Mouse (Mus musculus): ENCODE data around the gene 1110059G10Rik. TPM values are rescaled to one million over a fixed set of nuclear protein-coding genes. Genes with fewer than 3 reads are reported as not detected.

1110059G10Rik gene
- 28.9 and 31.6 TPM in 2 replicates for polyA plus RNA-seq (2015; fragmentation: Nextera tagmentation; extraction: Ambion mirVana)

GRCm38 (mm10) chr9:122950643-122951475, at the start of gene 1110059G10Rik, which contains the start of gene Kif15:
Gene 1110059G10Rik (minus strand): TSS chr9:122951000.
Gene Kif15 (plus strand): TSS chr9:122951046.
- Histone ChIP-seq H3K9ac (peak within 1 kb of the TSS; percentile 58), H3K4me2 (peak within 1 kb of the TSS; percentile 72), H3K27me3 (no peaks in the 10 kb centered on the region), H3K36me3 (peaks cover 12% of the 10 kb centered on the region; the same call in 1 of the 2 replicates), H3K9me3 (no peaks in the 10 kb centered on the region), H3K4me1 (peaks cover 22% of the 10 kb centered on the region), H3K4me3 (peak within 1 kb of the TSS; percentile 55), H3K27ac (peak within 1 kb of the TSS; percentile 58)
- WGBS: under 1% methylated on average over 64 of the region's 64 CpGs
- ATAC-seq (ENCODE audit: borderline replicate concordance, extremely low read depth, low FRiP score, low TSS enrichment): peak; percentile 94

DNA sequence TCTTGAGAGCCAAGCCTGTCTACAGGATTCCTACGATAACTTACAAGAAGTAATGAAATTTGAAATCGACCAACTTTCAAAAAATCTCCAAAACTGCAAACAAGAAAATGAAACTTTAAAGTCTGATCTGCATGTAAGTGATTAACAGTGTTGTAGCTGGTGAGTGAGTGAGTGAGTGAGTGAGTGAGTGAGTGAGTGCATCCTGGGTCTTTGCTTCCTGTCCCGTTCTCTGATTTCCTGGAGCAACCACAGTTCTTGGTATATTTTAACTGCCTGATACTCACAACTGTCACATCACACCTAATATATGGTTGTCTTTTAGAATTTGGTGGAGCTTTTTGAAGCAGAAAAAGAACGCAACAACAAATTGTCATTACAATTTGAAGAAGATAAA, 48.4 kb upstream of the 1110059G10Rik start:
- WGBS: 95% methylated on average over 4 of the region's 4 CpGs
- Histone ChIP-seq H3K4me3 (no peak overlapping the region), H3K4me2 (no peak overlapping the region), H3K27me3 (no peaks in the 10 kb centered on the region), H3K4me1 (no peaks in the 10 kb centered on the region), H3K9me3 (no peaks in the 10 kb centered on the region), H3K36me3 (peaks cover 81% of the 10 kb centered on the region), H3K9ac (no peak overlapping the region), H3K27ac (no peak overlapping the region)
- no peak for ATAC-seq (ENCODE audit: borderline replicate concordance, extremely low read depth, low FRiP score, low TSS enrichment)

GRCm38 (mm10) chr9:122998406-122999192, 47.8 kb upstream of the 1110059G10Rik start:
- no peak overlapping the region for H3K27ac ChIP-seq
- no peaks in the 10 kb centered on the region for H3K9me3 ChIP-seq
- no peaks in the 10 kb centered on the region for H3K4me1 ChIP-seq
- H3K27me3 ChIP-seq: no peaks in the 10 kb centered on the region
- H3K36me3 ChIP-seq: peaks cover 80% of the 10 kb centered on the region
- no peak overlapping the region for H3K4me2 ChIP-seq
- no peak for ATAC-seq (ENCODE audit: borderline replicate concordance, extremely low read depth, low FRiP score, low TSS enrichment)
- 89% methylated on average over 10 of the region's 10 CpGs for WGBS
- H3K9ac ChIP-seq: no peak overlapping the region
- no peak overlapping the region for H3K4me3 ChIP-seq

GRCm38 (mm10) chr9:122928915-122929314, 21.9 kb downstream of the 1110059G10Rik start:
- H3K9ac ChIP-seq: no peak overlapping the region
- peaks cover under 1% of the 10 kb centered on the region for H3K4me1 ChIP-seq
- H3K9me3 ChIP-seq: no peaks in the 10 kb centered on the region
- no peaks in the 10 kb centered on the region for H3K27me3 ChIP-seq
- no peak for ATAC-seq (ENCODE audit: borderline replicate concordance, extremely low read depth, low FRiP score, low TSS enrichment)
- H3K27ac ChIP-seq: no peak overlapping the region
- no peak overlapping the region for H3K4me2 ChIP-seq
- no peak overlapping the region for H3K4me3 ChIP-seq
- WGBS: 93% methylated on average over 3 of the region's 3 CpGs
- H3K36me3 ChIP-seq: peaks cover 77% of the 10 kb centered on the region

- Histone ChIP-seq H3K9ac (peak within 1 kb of the TSS; percentile 94), H3K9me3 (no peaks in the 10 kb centered on the region), H3K36me3 (peaks cover 33% of the 10 kb centered on the region), H3K27ac (peak within 1 kb of the TSS; percentile 79), H3K4me3 (peak within 1 kb of the TSS; percentile 94), H3K27me3 (0 out of 2 replicates have a peak, but pooled peaks cover 4% of the 10 kb centered on the region), H3K4me1 (peaks cover 5% of the 10 kb centered on the region), H3K4me2 (peak within 1 kb of the TSS; percentile 65)
- WGBS: under 1% methylated on average over 43 of the region's 43 CpGs
- peak; percentile 97 for ATAC-seq (ENCODE audit: borderline replicate concordance, extremely low read depth, low FRiP score, low TSS enrichment)
Observed at GRCm38 (mm10) chr9:122922936-122923381, 27.8 kb downstream of the 1110059G10Rik start, which contains the start of gene Zfp105. Gene Zfp105 (plus strand): TSS chr9:122923072.

- Histone ChIP-seq H3K27me3 (0 out of 2 replicates have a peak, but pooled peaks cover 4% of the 10 kb centered on the region), H3K27ac (no peak overlapping the region)
Observed at GRCm38 (mm10) chr9:122922436-122922835, 28.4 kb downstream of the 1110059G10Rik start.

DNA sequence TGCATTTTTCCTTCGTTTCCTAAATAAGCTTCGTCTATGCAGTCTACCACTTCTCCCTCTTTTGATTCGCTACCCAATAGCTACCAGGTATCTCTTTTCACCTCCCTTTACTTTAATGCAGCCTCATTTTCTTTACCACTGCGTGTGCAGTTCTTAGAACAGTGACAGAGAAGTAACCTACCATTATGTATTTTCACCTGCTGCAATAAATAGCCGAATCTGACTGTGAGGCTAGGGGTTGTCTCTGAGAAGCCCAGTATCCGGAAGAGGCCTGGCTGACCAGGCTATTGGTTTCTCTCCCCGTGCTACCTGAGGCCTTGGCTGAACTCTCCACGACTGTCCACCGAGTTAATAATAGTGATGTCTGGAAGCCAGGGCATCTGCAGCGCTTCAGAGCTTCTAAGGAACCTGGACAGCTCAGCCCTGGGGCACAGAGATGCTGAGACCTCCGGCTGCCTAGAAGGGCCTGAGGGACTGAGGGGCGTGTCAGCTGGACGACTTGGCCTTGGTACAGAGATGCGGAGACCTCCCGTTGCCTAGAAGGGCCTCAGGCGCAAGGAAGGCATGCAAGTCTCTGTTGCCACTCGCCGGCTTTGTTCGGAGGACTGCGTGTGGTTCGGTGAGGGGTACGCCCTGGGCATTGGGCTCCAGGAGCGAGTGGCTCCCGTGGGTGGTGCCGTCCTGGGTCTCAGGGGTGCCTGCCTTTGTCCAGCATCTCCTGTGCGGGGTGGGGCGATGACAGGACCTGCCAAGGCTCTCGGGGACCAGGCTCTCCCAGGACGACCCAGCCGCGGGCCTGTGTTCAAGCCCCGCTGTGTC, 47.9 kb downstream of the 1110059G10Rik start:
- Histone ChIP-seq H3K27ac (no peak overlapping the region), H3K27me3 (no peaks in the 10 kb centered on the region), H3K4me1 (peaks cover 4% of the 10 kb centered on the region; the same call in 1 of the 2 replicates), H3K4me3 (peak overlapping the region; percentile 61), H3K4me2 (peak overlapping the region; percentile 83), H3K9me3 (no peaks in the 10 kb centered on the region; the same call in 1 of the 2 replicates), H3K9ac (peak overlapping the region; percentile 70), H3K36me3 (peaks cover 5% of the 10 kb centered on the region; the same call in 1 of the 2 replicates)
- 13% methylated on average over 32 of the region's 32 CpGs for WGBS
- peak; percentile 91 for ATAC-seq (ENCODE audit: borderline replicate concordance, extremely low read depth, low FRiP score, low TSS enrichment)

More at GRCm38 (mm10) chr9:122922436-122922835, 28.4 kb downstream of the 1110059G10Rik start:
- Histone ChIP-seq H3K4me2 (peak overlapping the region; percentile 65), H3K4me3 (peak overlapping the region; percentile 94), H3K4me1 (peaks cover 5% of the 10 kb centered on the region), H3K9me3 (no peaks in the 10 kb centered on the region), H3K9ac (no peak overlapping the region), H3K36me3 (peaks cover 28% of the 10 kb centered on the region)
- WGBS: 25% methylated on average over 3 of the region's 3 CpGs
- ATAC-seq (ENCODE audit: borderline replicate concordance, extremely low read depth, low FRiP score, low TSS enrichment): no peak

GRCm38 (mm10) chr9:122901047-122901446, 49.8 kb downstream of the 1110059G10Rik start:
- ATAC-seq (ENCODE audit: borderline replicate concordance, extremely low read depth, low FRiP score, low TSS enrichment): no peak
- H3K27me3 ChIP-seq: no peaks in the 10 kb centered on the region

More at GRCm38 (mm10) chr9:122901047-122901446, 49.8 kb downstream of the 1110059G10Rik start:
- Histone ChIP-seq H3K9ac (no peak overlapping the region), H3K4me2 (no peak overlapping the region), H3K36me3 (peaks cover under 1% of the 10 kb centered on the region), H3K9me3 (peaks cover under 1% of the 10 kb centered on the region; the same call in 1 of the 2 replicates), H3K4me3 (no peak overlapping the region), H3K27ac (no peak overlapping the region), H3K4me1 (peaks cover 4% of the 10 kb centered on the region; the same call in 1 of the 2 replicates)
- WGBS: 86% methylated on average over 2 of the region's 2 CpGs

Other genes with a start within 250 kb of the 1110059G10Rik start
- gene Topaz1, start 203.7 kb downstream of the 1110059G10Rik start, polyA plus RNA-seq (2015; fragmentation: Nextera tagmentation; extraction: Ambion mirVana): 0.04 and 0.05 TPM in 2 replicates
- 5.9 and 6.2 TPM in 2 replicates for gene Tcaim, start 145.5 kb downstream of the 1110059G10Rik start, polyA plus RNA-seq (2015; fragmentation: Nextera tagmentation; extraction: Ambion mirVana)
- 0.38 and 1.1 TPM in 2 replicates for gene Gm35549, start 107.0 kb downstream of the 1110059G10Rik start, polyA plus RNA-seq (2015; fragmentation: Nextera tagmentation; extraction: Ambion mirVana)
- gene Zfp445, start 85.0 kb downstream of the 1110059G10Rik start, polyA plus RNA-seq (2015; fragmentation: Nextera tagmentation; extraction: Ambion mirVana): 65.6 and 67.1 TPM in 2 replicates
- gene Zkscan7, start 65.3 kb downstream of the 1110059G10Rik start, polyA plus RNA-seq (2015; fragmentation: Nextera tagmentation; extraction: Ambion mirVana): 3.5 and 4.7 TPM in 2 replicates
- 21.3 and 23.0 TPM in 2 replicates for gene Zfp105, start 27.9 kb downstream of the 1110059G10Rik start, polyA plus RNA-seq (2015; fragmentation: Nextera tagmentation; extraction: Ambion mirVana)
- 69.7 and 72.0 TPM in 2 replicates for gene Kif15, start within 50 bp of the 1110059G10Rik start, polyA plus RNA-seq (2015; fragmentation: Nextera tagmentation; extraction: Ambion mirVana)
- gene Tmem42, start 70.3 kb upstream of the 1110059G10Rik start, polyA plus RNA-seq (2015; fragmentation: Nextera tagmentation; extraction: Ambion mirVana): 19.3 and 21.4 TPM in 2 replicates
- 0.27 and 0.40 TPM in 2 replicates for gene Tgm4, start 83.7 kb upstream of the 1110059G10Rik start, polyA plus RNA-seq (2015; fragmentation: Nextera tagmentation; extraction: Ambion mirVana)
- 70.2 and 73.1 TPM in 2 replicates for gene Zdhhc3, start 162.2 kb upstream of the 1110059G10Rik start, polyA plus RNA-seq (2015; fragmentation: Nextera tagmentation; extraction: Ambion mirVana)
- gene Exosc7, start 162.2 kb upstream of the 1110059G10Rik start, polyA plus RNA-seq (2015; fragmentation: Nextera tagmentation; extraction: Ambion mirVana): 117 and 124 TPM in 2 replicates
- 1.7 and 3.1 TPM in 2 replicates for gene Clec3b, start 199.9 kb upstream of the 1110059G10Rik start, polyA plus RNA-seq (2015; fragmentation: Nextera tagmentation; extraction: Ambion mirVana)

All from lung, embryonic 15.5 days (tissue).